Mouse (Mus musculus): ENCODE measurements around the gene Slfn5. TPM values are rescaled to one million over a fixed set of nuclear protein-coding genes. Genes with fewer than 3 reads are reported as not detected.

Slfn5 gene
- polyA plus RNA-seq (2015; fragmentation: Nextera tagmentation; extraction: Ambion mirVana), result 2.6 and 4.2 TPM in 2 replicates

- peak within 1 kb of the TSS; percentile 67 for H3K27ac ChIP-seq
- peaks cover 55% of the 10 kb centered on the region for H3K27me3 ChIP-seq
- WGBS, result 9% methylated on average over 10 of the region's 10 CpGs
- no peaks in the 10 kb centered on the region for H3K9me3 ChIP-seq
- ATAC-seq (ENCODE audit: borderline replicate concordance, extremely low read depth, low FRiP score, low TSS enrichment), result peak; percentile 42; the same call in 1 of the 2 replicates
- H3K4me3 ChIP-seq, result peak within 1 kb of the TSS; percentile 26
- no peaks in the 10 kb centered on the region for H3K36me3 ChIP-seq
- no peak within 1 kb of the TSS for H3K9ac ChIP-seq
- H3K4me1 ChIP-seq, result 0 out of 2 replicates have a peak, but pooled peaks cover 3% of the 10 kb centered on the region
- peak within 1 kb of the TSS; percentile 43 for H3K4me2 ChIP-seq
These were observed at the start of gene Slfn5 for GRCm38 (mm10) chr11:82950736-82951481. Slfn5 (plus strand) TSS chr11:82951349.

DNA sequence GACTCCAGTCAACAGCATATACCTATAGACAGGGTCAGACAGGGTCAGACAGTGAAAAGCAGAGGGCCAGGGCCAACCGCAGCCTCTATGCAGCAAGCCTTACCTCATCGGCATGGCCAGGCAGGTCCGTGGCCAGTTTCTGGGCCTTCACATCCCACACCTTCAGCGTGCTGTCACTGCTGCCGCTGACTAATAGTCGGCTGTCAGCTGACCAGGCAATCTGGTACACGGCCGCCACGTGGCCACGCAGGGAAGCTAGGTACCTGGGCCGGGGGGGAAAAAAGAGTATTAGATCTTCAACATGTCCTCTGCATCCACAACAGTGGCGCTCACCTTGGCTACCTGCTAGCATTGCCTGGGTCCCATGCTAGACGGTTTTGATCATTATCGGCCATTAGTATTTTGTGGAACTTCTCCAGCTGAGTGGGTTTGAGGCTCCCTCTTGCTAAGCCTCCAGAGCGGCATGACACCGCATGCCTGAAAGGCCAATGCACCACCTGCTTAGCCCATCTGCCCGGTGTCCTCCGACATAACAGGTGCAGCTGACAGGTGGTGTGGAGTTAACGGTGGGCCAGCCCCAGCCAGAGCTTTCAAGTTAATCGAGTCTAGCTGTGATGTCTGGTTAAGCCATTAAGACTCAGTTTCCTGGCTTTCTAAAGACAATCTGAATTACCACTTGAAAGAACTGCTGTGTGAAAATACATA, 49.4 kb upstream of the Slfn5 start:
- H3K36me3 ChIP-seq, result peaks cover 59% of the 10 kb centered on the region

DNA sequence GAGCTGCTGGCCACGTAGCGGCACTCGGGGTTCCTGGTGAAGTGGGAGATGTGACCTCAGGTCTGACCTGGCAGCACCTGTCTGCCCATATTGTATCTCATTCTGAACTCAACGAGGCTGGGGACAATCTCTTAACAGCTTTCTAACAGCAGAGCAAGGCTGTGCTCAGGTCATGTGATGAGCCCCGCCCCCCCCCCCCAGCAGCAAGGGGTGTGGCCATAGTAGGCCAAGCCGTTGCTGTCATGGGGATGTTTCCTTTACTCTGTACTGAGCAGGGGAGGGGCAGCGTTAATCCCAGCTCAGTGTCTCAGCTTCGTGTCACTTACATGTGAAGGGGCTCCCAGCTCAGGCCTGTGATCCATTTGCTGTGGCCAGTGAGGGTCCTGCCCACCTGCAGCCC, 46.2 kb upstream of the Slfn5 start:
- no peak overlapping the region for H3K27ac ChIP-seq
- WGBS, result 61% methylated on average over 8 of the region's 8 CpGs
- H3K4me2 ChIP-seq, result no peak overlapping the region
- peaks cover 55% of the 10 kb centered on the region for H3K36me3 ChIP-seq
- H3K4me3 ChIP-seq, result no peak overlapping the region
- no peak overlapping the region for H3K9ac ChIP-seq
- no peak for ATAC-seq (ENCODE audit: borderline replicate concordance, extremely low read depth, low FRiP score, low TSS enrichment)
- no peaks in the 10 kb centered on the region for H3K27me3 ChIP-seq
- H3K9me3 ChIP-seq, result no peaks in the 10 kb centered on the region
- peaks cover 9% of the 10 kb centered on the region for H3K4me1 ChIP-seq

More for the DNA sequence above, 49.4 kb upstream of the Slfn5 start:
- WGBS, result 90% methylated on average over 20 of the region's 20 CpGs
- no peak for ATAC-seq (ENCODE audit: borderline replicate concordance, extremely low read depth, low FRiP score, low TSS enrichment)
- Histone ChIP-seq H3K27me3 (no peaks in the 10 kb centered on the region), H3K9me3 (no peaks in the 10 kb centered on the region), H3K27ac (no peak overlapping the region), H3K4me3 (no peak overlapping the region), H3K9ac (no peak overlapping the region), H3K4me1 (no peaks in the 10 kb centered on the region), H3K4me2 (no peak overlapping the region)

GRCm38 (mm10) chr11:82905816-82906215, 45.3 kb upstream of the Slfn5 start:
- Histone ChIP-seq H3K4me1 (peaks cover 9% of the 10 kb centered on the region), H3K9ac (no peak overlapping the region), H3K9me3 (no peaks in the 10 kb centered on the region), H3K27me3 (no peaks in the 10 kb centered on the region), H3K27ac (no peak overlapping the region), H3K36me3 (peaks cover 47% of the 10 kb centered on the region), H3K4me3 (no peak overlapping the region), H3K4me2 (no peak overlapping the region)
- ATAC-seq (ENCODE audit: borderline replicate concordance, extremely low read depth, low FRiP score, low TSS enrichment), result no peak
- 83% methylated on average over 5 of the region's 5 CpGs for WGBS

DNA sequence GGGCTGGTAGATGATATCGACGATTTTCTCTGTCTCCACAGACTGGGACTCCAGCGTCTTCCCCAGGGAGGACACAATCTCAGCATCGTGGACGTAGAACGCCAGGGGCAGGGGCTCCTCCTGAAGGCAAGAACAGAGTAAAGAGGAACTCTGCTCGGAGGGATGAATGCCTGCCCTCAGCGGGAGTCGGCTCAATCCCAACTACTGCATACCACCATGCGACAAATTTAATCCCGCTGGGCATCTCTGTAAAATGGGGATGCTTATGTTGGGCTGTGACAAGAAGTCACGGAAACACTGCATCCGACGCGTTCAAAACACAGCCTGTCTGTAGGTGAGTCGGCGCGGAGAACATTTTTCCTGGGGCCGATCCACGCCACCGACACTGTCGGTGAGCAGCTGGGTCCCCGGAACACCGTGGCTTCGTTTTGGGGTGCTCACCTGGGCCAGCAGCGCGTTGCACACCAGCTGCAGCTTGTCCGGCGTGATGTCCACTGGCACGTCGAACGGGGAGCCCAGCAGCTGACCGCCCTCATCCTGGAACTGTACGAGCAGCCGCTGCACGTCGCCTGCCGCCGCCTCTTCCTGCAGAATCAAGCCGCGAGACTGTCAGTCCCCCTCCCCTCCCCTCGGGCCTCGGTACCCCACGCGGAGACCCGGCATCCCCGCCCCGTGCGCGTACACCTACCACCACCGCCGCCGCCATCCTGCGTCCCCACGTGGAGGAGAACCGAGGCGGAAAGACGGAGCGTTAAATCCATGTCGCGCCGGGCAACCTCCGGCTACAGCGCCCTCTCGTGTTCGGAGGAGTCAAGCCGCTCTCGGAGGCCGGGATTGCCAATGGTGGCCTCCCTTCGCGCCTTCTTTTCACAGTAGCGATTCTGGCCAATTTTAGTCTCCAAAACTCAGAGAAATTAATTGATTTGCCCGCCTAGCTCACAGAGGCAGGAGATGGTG, 43.2 kb upstream of the Slfn5 start, which contains the start of gene Nle1:
TSS of gene Nle1 (minus strand) at position 761 of the 957 bp plus-strand sequence.
- Histone ChIP-seq H3K36me3 (peaks cover 28% of the 10 kb centered on the region), H3K4me3 (peak within 1 kb of the TSS; percentile 78), H3K9ac (peak within 1 kb of the TSS; percentile 77), H3K4me1 (peaks cover 9% of the 10 kb centered on the region), H3K4me2 (peak within 1 kb of the TSS; percentile 86), H3K27me3 (no peaks in the 10 kb centered on the region; the same call in 1 of the 2 replicates), H3K9me3 (no peaks in the 10 kb centered on the region), H3K27ac (no peak within 1 kb of the TSS)
- under 1% methylated on average over 73 of the region's 73 CpGs for WGBS
- peak; percentile 58; the same call in 1 of the 2 replicates for ATAC-seq (ENCODE audit: borderline replicate concordance, extremely low read depth, low FRiP score, low TSS enrichment)

DNA sequence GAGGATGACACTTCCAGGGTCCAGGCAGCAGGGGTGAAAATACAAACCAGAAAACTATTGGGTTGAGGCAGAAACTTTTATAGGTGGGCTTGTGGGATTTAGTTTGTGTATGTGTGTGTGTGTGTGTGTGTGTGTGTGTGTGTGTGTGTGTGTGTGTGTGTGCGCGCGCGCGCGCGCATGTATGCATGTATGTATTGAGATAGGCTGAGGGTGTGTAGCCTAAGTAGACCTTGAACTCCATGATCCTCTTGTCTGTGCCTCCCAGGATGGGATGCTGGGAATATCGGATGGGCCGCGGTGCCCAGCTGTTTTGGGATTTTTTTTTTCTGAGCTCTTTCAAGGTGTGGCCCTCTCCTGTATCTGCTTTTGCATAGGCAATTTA, 42.5 kb upstream of the Slfn5 start:
- Histone ChIP-seq H3K27ac (no peak overlapping the region), H3K36me3 (peaks cover 22% of the 10 kb centered on the region), H3K9me3 (no peaks in the 10 kb centered on the region), H3K4me1 (peaks cover 9% of the 10 kb centered on the region), H3K27me3 (peaks cover 5% of the 10 kb centered on the region; the same call in 1 of the 2 replicates), H3K4me2 (peak overlapping the region; percentile 86), H3K9ac (peak overlapping the region; percentile 77; the same call in 1 of the 2 replicates), H3K4me3 (peak overlapping the region; percentile 78)
- ATAC-seq (ENCODE audit: borderline replicate concordance, extremely low read depth, low FRiP score, low TSS enrichment), result no peak
- WGBS, result 89% methylated on average over 3 of the region's 10 CpGs

DNA sequence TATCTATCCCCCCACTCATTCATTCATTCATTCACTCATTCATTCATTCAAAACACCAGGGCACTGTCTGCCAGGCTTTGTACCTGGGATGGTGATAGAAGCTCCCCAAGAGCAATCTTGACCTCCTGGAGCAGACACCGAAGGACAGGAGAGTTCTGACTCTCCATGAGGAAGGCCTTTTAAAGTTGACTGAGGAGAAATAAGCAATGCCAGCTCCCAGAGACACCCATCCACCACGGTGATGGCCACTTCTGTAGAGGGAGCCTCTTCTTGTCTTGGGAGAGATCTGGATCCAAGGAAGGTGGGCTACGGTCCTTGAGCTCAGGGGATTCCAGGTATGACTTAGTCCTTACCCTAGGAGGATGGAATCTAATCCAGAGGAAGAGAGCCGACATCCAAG, 40.9 kb upstream of the Slfn5 start, which contains the start of gene Unc45b:
TSS of gene Unc45b (plus strand) at position 301 of the 400 bp plus-strand sequence.
- Histone ChIP-seq H3K4me2 (no peak within 1 kb of the TSS), H3K27me3 (peaks cover 9% of the 10 kb centered on the region; the same call in 1 of the 2 replicates), H3K4me1 (peaks cover 14% of the 10 kb centered on the region), H3K9me3 (no peaks in the 10 kb centered on the region), H3K9ac (no peak within 1 kb of the TSS), H3K36me3 (peaks cover 5% of the 10 kb centered on the region; the same call in 1 of the 2 replicates), H3K4me3 (no peak within 1 kb of the TSS), H3K27ac (no peak within 1 kb of the TSS)
- 81% methylated on average over 4 of the region's 4 CpGs for WGBS
- no peak for ATAC-seq (ENCODE audit: borderline replicate concordance, extremely low read depth, low FRiP score, low TSS enrichment)

DNA sequence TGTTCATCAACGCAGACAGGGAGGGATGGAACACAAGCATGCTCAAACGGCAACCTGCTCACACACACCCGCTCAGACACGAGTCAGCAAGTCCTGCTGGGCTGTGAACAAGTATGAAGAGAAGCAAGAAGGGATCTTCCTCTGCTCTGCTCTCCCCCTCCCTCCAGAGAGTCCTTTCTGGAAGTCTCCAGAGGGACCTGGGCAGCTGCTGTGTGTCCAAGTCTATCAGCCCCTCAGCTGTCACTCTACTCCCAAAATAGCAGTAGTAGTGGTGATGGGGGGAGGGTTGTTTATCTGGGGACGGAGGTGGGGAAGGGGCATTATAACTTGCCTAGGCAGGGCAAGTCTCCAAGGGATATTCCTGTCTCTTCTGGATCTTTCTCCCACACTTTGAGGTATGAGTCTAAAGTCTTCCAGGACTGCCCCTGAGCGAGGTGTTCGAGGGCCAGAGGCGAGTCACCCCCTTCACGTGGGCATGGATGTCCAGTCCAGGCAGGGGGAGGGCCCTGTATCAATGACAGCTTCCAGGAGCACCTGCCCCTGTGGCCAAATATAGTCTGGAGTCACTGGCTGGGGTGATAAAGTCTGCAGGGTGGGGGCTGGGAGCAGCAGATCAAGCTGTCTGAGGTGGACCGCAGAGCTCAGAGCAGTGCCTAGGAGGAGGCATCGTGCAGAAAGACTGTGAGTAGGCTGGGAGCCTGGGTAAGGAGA, 40.3 kb upstream of the Slfn5 start:
- H3K27ac ChIP-seq, result no peak overlapping the region
- H3K4me3 ChIP-seq, result no peak overlapping the region
- no peak overlapping the region for H3K4me2 ChIP-seq
- no peak overlapping the region for H3K9ac ChIP-seq
- peaks cover 9% of the 10 kb centered on the region; the same call in 1 of the 2 replicates for H3K27me3 ChIP-seq
- 0 out of 2 replicates have a peak, but pooled peaks have one; percentile 10 for ATAC-seq (ENCODE audit: borderline replicate concordance, extremely low read depth, low FRiP score, low TSS enrichment)
- no peaks in the 10 kb centered on the region for H3K36me3 ChIP-seq
- WGBS, result 58% methylated on average over 11 of the region's 11 CpGs
- H3K4me1 ChIP-seq, result peaks cover 14% of the 10 kb centered on the region
- no peaks in the 10 kb centered on the region for H3K9me3 ChIP-seq

- Histone ChIP-seq H3K36me3 (no peaks in the 10 kb centered on the region), H3K9ac (no peak overlapping the region), H3K27ac (no peak overlapping the region), H3K4me2 (peak overlapping the region; percentile 29), H3K27me3 (peaks cover 12% of the 10 kb centered on the region; the same call in 1 of the 2 replicates), H3K4me1 (peaks cover 5% of the 10 kb centered on the region), H3K9me3 (no peaks in the 10 kb centered on the region), H3K4me3 (no peak overlapping the region)
- WGBS, result 5% methylated on average over 16 of the region's 16 CpGs
- ATAC-seq (ENCODE audit: borderline replicate concordance, extremely low read depth, low FRiP score, low TSS enrichment), result no peak
These were observed 36.3 kb upstream of the Slfn5 start for GRCm38 (mm10) chr11:82914711-82915352.

GRCm38 (mm10) chr11:82920768-82921167, 30.4 kb upstream of the Slfn5 start:
- Histone ChIP-seq H3K9ac (no peak overlapping the region), H3K27ac (no peak overlapping the region), H3K4me2 (no peak overlapping the region), H3K4me1 (no peaks in the 10 kb centered on the region), H3K27me3 (peaks cover 3% of the 10 kb centered on the region; the same call in 1 of the 2 replicates), H3K9me3 (no peaks in the 10 kb centered on the region), H3K4me3 (no peak overlapping the region), H3K36me3 (no peaks in the 10 kb centered on the region)
- WGBS, result 27% methylated on average over 10 of the region's 10 CpGs
- ATAC-seq (ENCODE audit: borderline replicate concordance, extremely low read depth, low FRiP score, low TSS enrichment), result no peak
